Mouse (Mus musculus) myocyte (in vitro differentiated cells): ENCODE results near the gene Mbnl2. TPM values are rescaled to one million over a fixed set of nuclear protein-coding genes. Genes with fewer than 3 reads are reported as not detected.

Source experiments
- H3K27me3 ChIP-seq: one replicate; pipeline ENCODE4 v1.6.1; 2011; ENCODE audit not compliant: control insufficient read depth, insufficient read depth, insufficient read length
- H3K36me3 ChIP-seq: one replicate; pipeline ENCODE4 v1.6.1; 2011; ENCODE audit not compliant: control insufficient read depth, insufficient read depth
- H3K4me2 ChIP-seq: one replicate; pipeline ENCODE4 v1.6.1; 2011; ENCODE audit warnings: low read depth, control low read depth
- H3K4me3 ChIP-seq: one replicate; pipeline ENCODE4 v1.5.1; 2011; ENCODE audit warnings: mild to moderate bottlenecking, control low read depth, moderate library complexity
- H3K79me2 ChIP-seq: one replicate; pipeline ENCODE4 v1.6.1; 2011; ENCODE audit not compliant: control insufficient read depth, insufficient read depth
- H3ac ChIP-seq: one replicate; pipeline ENCODE4 v1.6.1; 2011; ENCODE audit not compliant: control insufficient read depth, insufficient read length
- CEBPB ChIP-seq: IDR thresholded peaks from 2 replicates; pipeline ENCODE4 v1.6.1; 2011; ENCODE audit warnings: mild to moderate bottlenecking, moderate library complexity; ENCODE audit not compliant: poor library complexity, insufficient read depth, severe bottlenecking
- E2F4 ChIP-seq: IDR thresholded peaks from one replicate; pipeline ENCODE4 v1.6.1; 2011; ENCODE audit warnings: mild to moderate bottlenecking, control low read depth, moderate library complexity; ENCODE audit not compliant: insufficient read depth
- MAX ChIP-seq: IDR thresholded peaks from one replicate; pipeline ENCODE4 v1.6.1; 2011; ENCODE audit warnings: low read depth, mild to moderate bottlenecking, control low read depth
- MYOD1 ChIP-seq, 3 experiments: IDR thresholded peaks; one replicate each; pipeline ENCODE4 v1.6.1; 2011; ENCODE audit warnings: control low read depth in 2 of 3, low read depth in 2 of 3, mild to moderate bottlenecking in 2 of 3, moderate library complexity in 1 of 3; ENCODE audit not compliant: insufficient read length in 2 of 3, control insufficient read depth in 1 of 3
- MYOG ChIP-seq, 3 experiments: IDR thresholded peaks; one replicate each; pipeline ENCODE4 v1.6.1; 2011; ENCODE audit warnings: control low read depth in 2 of 3, low read depth in 2 of 3, mild to moderate bottlenecking in 2 of 3; ENCODE audit not compliant: insufficient read length in 2 of 3, control insufficient read depth in 1 of 3, insufficient read depth in 1 of 3
- POLR2A ChIP-seq: IDR thresholded peaks from one replicate; pipeline ENCODE4 v1.6.1; 2011; ENCODE audit warnings: low read depth, mild to moderate bottlenecking, control low read depth, moderate library complexity; ENCODE audit not compliant: insufficient read length
- POLR2AphosphoS2 ChIP-seq: IDR thresholded peaks from one replicate; pipeline ENCODE4 v1.6.1; 2011; ENCODE audit warnings: low read depth, control low read depth; ENCODE audit not compliant: insufficient read length
- REST ChIP-seq: IDR thresholded peaks from one replicate; pipeline ENCODE4 v1.6.1; 2011; ENCODE audit warnings: mild to moderate bottlenecking, control low read depth, moderate library complexity; ENCODE audit not compliant: insufficient read depth, insufficient read length
- SRF ChIP-seq: IDR thresholded peaks from one replicate; pipeline ENCODE4 v1.6.1; 2011; ENCODE audit warnings: low read depth; ENCODE audit not compliant: control insufficient read depth, insufficient read length
- TCF12 ChIP-seq: IDR thresholded peaks from one replicate; pipeline ENCODE4 v1.6.1; 2011; ENCODE audit warnings: mild to moderate bottlenecking, control low read depth; ENCODE audit not compliant: poor library complexity, insufficient read depth, severe bottlenecking
- TCF3 ChIP-seq: IDR thresholded peaks from one replicate; pipeline ENCODE4 v1.6.1; 2011; ENCODE audit warnings: low read depth, control low read depth; ENCODE audit not compliant: insufficient read length
- USF1 ChIP-seq: IDR thresholded peaks from one replicate; pipeline ENCODE4 v1.6.1; 2011; ENCODE audit warnings: low read depth, mild to moderate bottlenecking, control low read depth, moderate library complexity
- polyA plus RNA-seq: library from polyadenylated mRNA; unstranded; fragments of >200 nt; fragmentation: generic; extraction: Trizol; gene quantifications from one replicate; pipeline ENCODE4 v1.2.1, GENCODE M21; 2012; ENCODE audit warnings: missing spikeins

Mbnl2 gene
- polyA plus RNA-seq, 1 experiment, result 38.5 TPM

DNA sequence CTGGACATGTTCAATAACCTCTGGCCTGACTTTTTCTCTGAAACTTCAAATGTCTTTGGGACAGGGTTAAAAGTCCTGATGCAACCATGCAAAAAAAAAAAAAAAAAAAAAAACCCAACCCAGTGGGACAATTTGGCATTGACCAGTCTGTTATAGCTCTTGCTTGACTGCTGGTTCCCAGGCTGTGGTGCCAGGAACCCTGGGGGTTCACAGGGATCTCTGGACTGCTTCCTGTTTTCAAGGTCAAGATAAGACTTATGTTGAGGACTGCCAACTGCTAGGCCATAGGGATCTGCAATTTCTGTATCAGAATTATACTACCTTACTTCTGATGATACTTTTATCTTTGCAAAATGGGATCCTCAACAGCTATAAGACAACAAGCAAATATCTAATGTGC, 9.6 kb upstream of the Mbnl2 start:
- no peaks in the 10 kb centered on the region for H3K79me2 ChIP-seq
- H3K36me3 ChIP-seq, result no peaks in the 10 kb centered on the region
- no peak overlapping the region for H3K4me2 ChIP-seq
- H3K27me3 ChIP-seq, result no peaks in the 10 kb centered on the region
- TF ChIP-seq USF1, result no peak
- no peak for TF ChIP-seq SRF
- no peak for TF ChIP-seq CEBPB
- TF ChIP-seq TCF12, result no peak
- TF ChIP-seq POLR2AphosphoS2, result no peak
- no peak for TF ChIP-seq MAX
- no peak for TF ChIP-seq REST
- no peak for TF ChIP-seq POLR2A
- TF ChIP-seq MYOD1 (IDR thresholded peaks at IDR 0.05; ENCODE audit: control insufficient read depth in 1 of 3, insufficient read length in 2 of 3, low read depth in 2 of 3), result no peak
- no peak for TF ChIP-seq MYOG (IDR thresholded peaks at IDR 0.05; ENCODE audit: control insufficient read depth in 1 of 3, insufficient read depth in 1 of 3, insufficient read length in 2 of 3, low read depth in 2 of 3)
- no peak for TF ChIP-seq E2F4
- H3ac ChIP-seq, result no peak overlapping the region
- H3K4me3 ChIP-seq, result no peak overlapping the region

- TF ChIP-seq SRF (no peak), USF1 (no peak), TCF12 (no peak), REST (no peak), TCF3 (no peak), MYOG (IDR thresholded peaks at IDR 0.05; ENCODE audit: control insufficient read depth in 1 of 3, insufficient read depth in 1 of 3, insufficient read length in 2 of 3, low read depth in 2 of 3) (no peak), MAX (no peak), E2F4 (no peak), CEBPB (no peak)
- no peaks in the 10 kb centered on the region for H3K27me3 ChIP-seq
- no peak overlapping the region for H3K4me3 ChIP-seq
Measured at GRCm38 (mm10) chr14:120267130-120267529, 8.3 kb upstream of the Mbnl2 start.

GRCm38 (mm10) chr14:120270031-120270430, 5.4 kb upstream of the Mbnl2 start:
- Histone ChIP-seq H3ac (no peak overlapping the region), H3K4me2 (no peak overlapping the region), H3K27me3 (no peaks in the 10 kb centered on the region), H3K36me3 (no peaks in the 10 kb centered on the region), H3K79me2 (no peaks in the 10 kb centered on the region), H3K4me3 (no peak overlapping the region)
- no peak for TF ChIP-seq TCF12
- TF ChIP-seq MYOD1 (IDR thresholded peaks at IDR 0.05; ENCODE audit: control insufficient read depth in 1 of 3, insufficient read length in 2 of 3, low read depth in 2 of 3), result no peak
- TF ChIP-seq REST, result no peak
- no peak for TF ChIP-seq E2F4
- no peak for TF ChIP-seq MAX
- no peak for TF ChIP-seq TCF3
- no peak for TF ChIP-seq CEBPB
- no peak for TF ChIP-seq USF1
- TF ChIP-seq POLR2AphosphoS2, result no peak

More at GRCm38 (mm10) chr14:120267130-120267529, 8.3 kb upstream of the Mbnl2 start:
- H3K36me3 ChIP-seq, result no peaks in the 10 kb centered on the region
- no peak overlapping the region for H3ac ChIP-seq
- no peak overlapping the region for H3K4me2 ChIP-seq
- H3K79me2 ChIP-seq, result no peaks in the 10 kb centered on the region

- no peak overlapping the region for H3K4me2 ChIP-seq
- no peaks in the 10 kb centered on the region for H3K27me3 ChIP-seq
- no peaks in the 10 kb centered on the region for H3K36me3 ChIP-seq
- peaks cover 1% of the 10 kb centered on the region for H3K79me2 ChIP-seq
- no peak for TF ChIP-seq USF1
- TF ChIP-seq MYOD1 (IDR thresholded peaks at IDR 0.05; ENCODE audit: control insufficient read depth in 1 of 3, insufficient read length in 2 of 3, low read depth in 2 of 3), result no peak
- no peak for TF ChIP-seq TCF3
- no peak for TF ChIP-seq CEBPB
- no peak for TF ChIP-seq TCF12
- no peak for TF ChIP-seq MYOG (IDR thresholded peaks at IDR 0.05; ENCODE audit: control insufficient read depth in 1 of 3, insufficient read depth in 1 of 3, insufficient read length in 2 of 3, low read depth in 2 of 3)
- TF ChIP-seq SRF, result no peak
- TF ChIP-seq REST, result no peak
- TF ChIP-seq POLR2A, result no peak
- TF ChIP-seq E2F4, result no peak
- TF ChIP-seq MAX, result no peak
- no peak for TF ChIP-seq POLR2AphosphoS2
- H3ac ChIP-seq, result no peak overlapping the region
- H3K4me3 ChIP-seq, result no peak overlapping the region
Measured at GRCm38 (mm10) chr14:120270633-120271032, 4.8 kb upstream of the Mbnl2 start.

DNA sequence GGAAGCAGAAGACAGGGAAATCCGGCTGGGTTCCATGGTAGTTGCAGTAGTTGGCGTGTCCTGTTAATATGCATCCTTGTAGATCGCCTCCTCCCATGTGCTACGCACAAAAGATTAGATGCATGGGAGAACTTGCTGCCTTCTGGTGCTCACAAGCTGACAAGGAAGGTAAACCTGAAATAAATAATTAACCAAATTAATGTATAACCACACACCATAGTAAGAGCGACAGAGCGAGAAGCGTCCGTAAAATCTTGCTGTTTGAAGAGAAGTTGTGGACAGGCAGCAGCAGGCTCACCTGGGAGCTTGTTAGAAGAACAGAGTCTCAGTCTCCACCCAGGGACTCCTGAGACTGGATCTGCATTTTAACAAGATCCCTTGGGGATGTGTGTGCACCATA, 4.4 kb upstream of the Mbnl2 start:
- TF ChIP-seq POLR2AphosphoS2 (no peak), TCF3 (no peak)
- Histone ChIP-seq H3ac (no peak overlapping the region), H3K4me3 (no peak overlapping the region), H3K27me3 (no peaks in the 10 kb centered on the region), H3K79me2 (peaks cover 6% of the 10 kb centered on the region), H3K36me3 (no peaks in the 10 kb centered on the region), H3K4me2 (no peak overlapping the region)
